Mouse (Mus musculus) hindbrain, embryonic 13.5 days (tissue): ENCODE measurements at regions not wholly inside any gene's neighbourhood (a gene's known extent, or its start where the extent isn't known, plus 50 kb on each side); places are given as distances from the start of the nearest gene placed in this dataset.

Source experiments
- ATAC-seq: fragments of 200-750 bp; cut with Nextera tagmentation; 2 replicates; pipeline ENCODE4 v1.8.0; 2017; ENCODE audit warnings: moderate TSS enrichment; ENCODE audit not compliant: low FRiP score
- H3K27ac ChIP-seq: fragments of 300-500 bp; sonication (generic); 2 replicates; pipeline ENCODE4 v1.5.1; 2015; ENCODE audit warnings: inconsistent platforms, mild to moderate bottlenecking, moderate library complexity
- H3K27me3 ChIP-seq: fragments of 300-500 bp; sonication (generic); 2 replicates; pipeline ENCODE4 v1.6.1; 2015; ENCODE audit warnings: mild to moderate bottlenecking, inconsistent platforms
- H3K36me3 ChIP-seq: fragments of 300-500 bp; sonication (generic); 2 replicates; pipeline ENCODE4 v1.6.1; 2015; ENCODE audit warnings: mild to moderate bottlenecking, inconsistent platforms
- H3K4me1 ChIP-seq: fragments of 300-500 bp; sonication (generic); replicated peaks from 2 replicates; pipeline ENCODE4 v1.6.1; 2015; ENCODE audit warnings: inconsistent platforms
- H3K4me2 ChIP-seq: fragments of 300-500 bp; sonication (generic); 2 replicates; pipeline ENCODE4 v1.6.1; 2015; ENCODE audit warnings: inconsistent platforms, mild to moderate bottlenecking, moderate library complexity
- H3K4me3 ChIP-seq: fragments of 300-500 bp; sonication (generic); 2 replicates; pipeline ENCODE4 v1.5.1; 2015; ENCODE audit warnings: mild to moderate bottlenecking, inconsistent platforms
- H3K9ac ChIP-seq: fragments of 300-500 bp; sonication (generic); 2 replicates; pipeline ENCODE4 v1.6.1; 2015; ENCODE audit warnings: mild to moderate bottlenecking, inconsistent platforms
- H3K9me3 ChIP-seq: fragments of 300-500 bp; sonication (generic); 2 replicates; pipeline ENCODE4 v1.6.1; 2016; ENCODE audit warnings: inconsistent platforms
- WGBS: fragments of 180-500 bp; shearing (Covaris S2); methylation state at CpG from one replicate; pipeline ENCODE4 v1.1.7; 2015; 5-methylcytosine and 5-hydroxymethylcytosine counted together

DNA sequence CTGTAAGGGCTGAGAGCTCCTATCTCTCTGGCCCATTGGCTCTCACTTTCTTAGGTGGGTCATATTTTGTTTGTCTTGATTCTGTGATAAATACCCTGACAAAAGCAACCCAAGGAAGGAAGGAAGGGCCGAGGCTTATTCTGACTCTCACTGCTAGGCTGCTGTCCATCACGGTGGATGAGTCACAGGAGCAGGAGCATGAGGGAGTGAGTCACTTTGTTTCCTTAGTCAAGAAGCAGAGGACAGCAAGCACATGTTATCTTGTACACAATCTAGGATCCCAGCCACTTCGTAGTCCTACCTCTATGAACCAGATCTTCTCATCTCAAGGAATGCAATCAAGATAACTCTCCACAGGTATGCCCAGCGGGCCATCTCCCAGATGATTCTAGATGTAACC, 69.9 kb downstream of the Atp6v1g3 start:
- H3K4me2 ChIP-seq = no peak overlapping the region
- no peak overlapping the region for H3K4me3 ChIP-seq
- 88% methylated on average over 4 of the region's 4 CpGs for WGBS
- no peak overlapping the region for H3K9ac ChIP-seq
- no peaks in the 10 kb centered on the region for H3K4me1 ChIP-seq
- H3K27ac ChIP-seq = no peak overlapping the region
- no peaks in the 10 kb centered on the region for H3K9me3 ChIP-seq
- no peaks in the 10 kb centered on the region for H3K36me3 ChIP-seq
- no peak for ATAC-seq
- H3K27me3 ChIP-seq = no peaks in the 10 kb centered on the region

DNA sequence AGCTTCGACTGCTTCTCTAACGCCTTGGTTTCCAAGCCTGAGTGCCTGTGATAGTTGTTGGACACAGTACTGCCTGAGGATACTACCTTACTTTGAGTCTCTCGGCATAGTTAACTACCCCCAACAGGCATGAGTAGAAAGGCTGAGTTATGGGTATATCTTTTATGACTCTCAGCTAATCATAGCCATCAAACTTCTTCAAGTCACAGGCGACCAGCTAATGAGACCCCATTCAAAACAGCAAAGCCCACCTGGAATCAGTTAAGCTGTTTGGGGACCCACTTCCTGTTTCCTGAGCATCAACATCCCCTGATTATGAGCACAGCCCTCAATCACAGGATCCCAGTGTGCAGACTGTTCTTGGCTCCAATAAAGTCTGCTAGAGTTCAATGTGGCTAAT, 71.4 kb downstream of the Atp6v1g3 start:
- H3K36me3 ChIP-seq = no peaks in the 10 kb centered on the region
- H3K9me3 ChIP-seq = no peaks in the 10 kb centered on the region
- H3K4me1 ChIP-seq = no peaks in the 10 kb centered on the region
- no peaks in the 10 kb centered on the region for H3K27me3 ChIP-seq
- H3K4me2 ChIP-seq = no peak overlapping the region
- ATAC-seq = no peak
- H3K9ac ChIP-seq = no peak overlapping the region
- no peak overlapping the region for H3K27ac ChIP-seq
- no peak overlapping the region for H3K4me3 ChIP-seq
- WGBS = 95% methylated on average over 4 of the region's 4 CpGs

DNA sequence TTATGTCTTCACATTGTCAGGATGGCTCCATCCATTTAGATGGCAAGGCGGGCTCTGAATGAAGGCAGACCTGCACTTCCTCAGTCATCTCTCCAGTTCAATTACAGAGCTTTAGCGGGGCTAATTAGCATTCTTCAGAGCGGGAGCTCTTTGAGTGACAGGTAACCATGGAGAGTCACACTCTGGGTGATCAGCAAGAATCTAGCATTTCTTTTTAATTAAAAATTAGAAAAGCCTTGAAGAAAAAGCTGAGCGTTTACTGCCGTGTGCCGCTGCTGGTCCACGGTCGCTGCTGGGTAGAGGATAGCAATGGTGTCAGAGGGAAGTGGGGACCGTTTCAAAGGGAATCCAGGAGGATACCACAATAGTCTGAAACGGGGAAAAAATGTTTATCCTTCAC, 72.5 kb downstream of the Atp6v1g3 start:
- H3K9ac ChIP-seq = peak overlapping the region; percentile 30; the same call in 1 of the 2 replicates
- H3K9me3 ChIP-seq = no peaks in the 10 kb centered on the region
- no peaks in the 10 kb centered on the region for H3K36me3 ChIP-seq
- H3K27ac ChIP-seq = peak overlapping the region; percentile 36; the same call in 1 of the 2 replicates
- 27% methylated on average over 10 of the region's 10 CpGs for WGBS
- no peaks in the 10 kb centered on the region for H3K27me3 ChIP-seq
- H3K4me1 ChIP-seq = no peaks in the 10 kb centered on the region
- H3K4me3 ChIP-seq = peak overlapping the region; percentile 15; the same call in 1 of the 2 replicates
- ATAC-seq = peak; percentile 88
- peak overlapping the region; percentile 41 for H3K4me2 ChIP-seq

DNA sequence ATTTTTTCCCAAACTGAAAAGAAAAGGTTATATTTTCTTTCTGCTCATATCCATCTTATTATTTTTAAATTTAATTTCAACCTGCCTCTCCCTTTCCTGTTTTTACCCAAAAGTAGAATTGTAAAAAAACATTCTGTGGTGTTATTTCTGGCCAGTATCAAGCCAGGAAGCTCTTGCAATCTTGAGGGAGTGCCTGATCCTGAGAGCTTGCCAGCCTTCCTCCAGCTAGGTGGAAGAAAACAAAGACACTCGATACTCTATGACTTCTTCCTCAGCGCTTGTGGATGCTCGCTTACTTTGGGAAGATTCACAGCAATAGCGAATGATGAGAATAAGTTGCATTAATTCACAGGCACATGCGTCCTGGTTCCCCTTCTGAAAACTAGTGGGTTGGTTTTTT, 73.4 kb downstream of the Atp6v1g3 start:
- H3K27ac ChIP-seq = no peak overlapping the region
- 78% methylated on average over 5 of the region's 5 CpGs for whole genome bisulfite sequencing
- H3K4me3 ChIP-seq = no peak overlapping the region
- H3K9me3 ChIP-seq = no peaks in the 10 kb centered on the region
- H3K36me3 ChIP-seq = no peaks in the 10 kb centered on the region
- H3K4me1 ChIP-seq = no peaks in the 10 kb centered on the region
- H3K4me2 ChIP-seq = no peak overlapping the region
- no peak for ATAC-seq
- no peak overlapping the region for H3K9ac ChIP-seq
- no peaks in the 10 kb centered on the region for H3K27me3 ChIP-seq

DNA sequence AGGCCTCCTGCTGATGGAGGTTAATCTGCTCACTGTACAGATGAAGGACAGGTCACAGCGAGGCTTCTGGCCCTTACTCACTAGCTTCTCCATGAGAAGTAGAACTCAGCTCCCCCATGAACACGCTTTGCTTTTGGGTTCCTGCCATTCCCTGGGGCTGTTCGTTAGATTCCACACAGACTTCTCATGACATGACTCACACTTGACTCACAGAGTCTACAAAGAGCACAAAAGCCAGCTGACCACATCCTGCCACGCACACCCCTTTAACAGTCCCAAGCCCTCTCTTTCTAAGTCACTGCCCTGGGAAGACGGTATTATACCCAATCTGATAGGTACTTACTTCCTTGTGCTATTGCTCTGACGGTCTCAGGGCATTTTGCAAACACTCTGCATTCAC, 74.9 kb downstream of the Atp6v1g3 start:
- Histone ChIP-seq H3K4me1 (no peaks in the 10 kb centered on the region), H3K27ac (no peak overlapping the region), H3K36me3 (no peaks in the 10 kb centered on the region), H3K27me3 (no peaks in the 10 kb centered on the region), H3K9ac (no peak overlapping the region), H3K4me3 (no peak overlapping the region), H3K9me3 (no peaks in the 10 kb centered on the region), H3K4me2 (no peak overlapping the region)
- 68% methylated on average over 6 of the region's 6 CpGs for WGBS
- no peak for ATAC-seq

DNA sequence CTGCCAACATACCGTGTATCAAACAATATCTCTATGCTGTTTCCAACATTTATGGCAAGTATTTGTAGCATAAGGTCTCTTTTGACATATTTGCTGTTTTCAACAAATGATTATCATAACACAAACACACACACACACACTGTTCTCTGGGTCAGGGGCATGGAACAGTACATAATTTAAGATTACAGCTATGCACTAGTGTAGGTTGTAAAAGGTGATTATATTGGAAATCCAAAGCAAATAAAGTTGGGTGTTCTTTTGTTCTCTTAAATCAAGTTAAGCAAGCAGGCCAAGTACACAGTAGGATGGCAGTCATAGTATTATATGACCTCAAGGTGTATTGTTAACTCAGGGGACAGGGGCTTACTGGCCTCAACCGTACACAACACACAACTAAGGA, 75.6 kb downstream of the Atp6v1g3 start:
- Histone ChIP-seq H3K4me2 (no peak overlapping the region), H3K36me3 (no peaks in the 10 kb centered on the region), H3K4me1 (no peaks in the 10 kb centered on the region), H3K4me3 (no peak overlapping the region), H3K27ac (no peak overlapping the region), H3K9me3 (no peaks in the 10 kb centered on the region), H3K27me3 (no peaks in the 10 kb centered on the region), H3K9ac (no peak overlapping the region)
- ATAC-seq = no peak
- WGBS = 87% methylated on average over 2 of the region's 2 CpGs

DNA sequence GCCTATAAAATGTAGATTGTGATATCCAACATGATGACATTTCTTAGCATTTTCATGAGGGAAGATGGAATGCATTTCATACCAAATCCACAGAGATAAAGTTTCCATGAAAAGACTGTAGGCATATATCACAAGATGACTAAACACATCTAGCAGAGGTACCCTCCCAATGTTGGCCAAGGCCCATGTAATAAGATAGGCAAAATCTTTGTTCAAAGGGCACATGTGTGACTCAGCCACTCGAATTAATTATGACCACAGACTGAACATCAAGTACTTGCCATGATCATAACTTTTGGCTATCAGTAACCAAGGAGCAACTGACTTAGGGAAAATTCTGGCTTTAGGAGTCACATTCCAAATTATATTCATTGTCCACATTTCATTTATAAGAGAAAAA, 82.9 kb downstream of the Atp6v1g3 start:
- H3K27ac ChIP-seq = no peak overlapping the region
- no peak overlapping the region for H3K4me3 ChIP-seq
- H3K9me3 ChIP-seq = no peaks in the 10 kb centered on the region
- no peak overlapping the region for H3K9ac ChIP-seq
- H3K4me2 ChIP-seq = no peak overlapping the region
- WGBS = 79% methylated on average over 1 of the region's 1 CpGs
- no peak for ATAC-seq
- H3K36me3 ChIP-seq = no peaks in the 10 kb centered on the region
- H3K27me3 ChIP-seq = no peaks in the 10 kb centered on the region
- H3K4me1 ChIP-seq = no peaks in the 10 kb centered on the region

DNA sequence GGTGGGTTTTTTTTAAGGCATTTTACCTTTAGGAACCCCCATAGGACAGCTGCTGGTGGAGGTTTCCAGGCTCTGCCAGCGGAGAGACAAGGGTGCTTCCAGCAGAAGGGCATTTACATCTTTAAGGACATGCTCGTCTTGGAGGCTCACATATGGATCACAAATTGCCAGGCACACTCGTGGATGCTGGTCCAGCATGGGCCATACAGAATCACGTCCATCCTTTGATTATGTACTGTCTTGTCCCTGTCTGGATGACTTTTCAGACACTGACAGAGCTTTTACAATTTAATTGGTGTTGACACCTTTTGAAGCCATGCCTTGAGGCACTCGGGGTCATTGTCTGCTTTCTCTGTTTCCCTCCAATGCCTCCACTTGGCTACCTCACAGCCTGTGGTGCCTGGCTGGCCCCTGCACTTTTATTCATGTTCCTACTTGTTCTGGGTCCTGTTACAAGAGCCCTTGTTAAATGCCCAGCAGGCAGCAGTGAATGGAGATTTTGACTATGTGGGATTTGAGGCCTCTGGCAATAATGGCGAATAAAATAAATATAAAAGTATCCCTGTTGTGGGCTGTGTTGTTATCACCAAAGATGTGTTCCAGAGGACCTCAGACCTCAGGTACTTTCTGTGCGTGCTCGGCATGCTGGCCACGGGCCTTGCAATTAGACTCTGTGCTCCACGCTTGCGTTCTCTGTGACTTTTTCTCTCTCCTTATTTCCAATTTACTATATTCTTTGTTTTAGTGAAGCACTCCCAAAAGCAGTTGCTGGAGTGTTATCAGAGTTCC, 89.3 kb downstream of the Atp6v1g3 start:
- Histone ChIP-seq H3K4me3 (no peak overlapping the region), H3K4me1 (0 out of 2 replicates have a peak, but pooled peaks cover 2% of the 10 kb centered on the region), H3K4me2 (no peak overlapping the region), H3K36me3 (no peaks in the 10 kb centered on the region), H3K27me3 (no peaks in the 10 kb centered on the region), H3K27ac (no peak overlapping the region), H3K9me3 (no peaks in the 10 kb centered on the region), H3K9ac (no peak overlapping the region)
- 61% methylated on average over 11 of the region's 11 CpGs for WGBS
- ATAC-seq = no peak

DNA sequence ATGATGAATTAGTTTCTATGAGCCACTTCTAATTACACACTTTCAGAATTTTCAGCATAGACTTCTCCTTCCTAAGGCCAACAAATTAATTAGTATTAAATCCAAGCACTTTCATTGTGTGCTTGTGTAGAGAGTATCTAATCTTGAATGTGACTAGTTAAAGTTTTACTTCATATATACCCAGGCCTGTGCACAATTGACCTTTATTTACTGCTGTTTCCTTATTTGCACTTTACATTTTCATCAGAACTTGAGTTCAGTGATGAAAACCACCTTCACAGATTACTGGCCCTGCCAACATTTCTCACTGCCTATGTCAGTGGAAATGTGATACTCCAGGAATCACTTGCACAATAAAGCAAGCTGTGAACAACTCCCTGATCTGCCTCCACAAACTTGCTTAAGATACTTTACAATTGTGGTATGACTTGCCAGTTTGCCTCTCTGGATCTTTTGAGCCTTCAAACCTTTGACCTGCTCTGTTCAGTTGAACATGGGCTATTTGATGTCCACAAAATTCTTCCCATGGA, 96.5 kb downstream of the Atp6v1g3 start:
- H3K9me3 ChIP-seq = no peaks in the 10 kb centered on the region
- no peaks in the 10 kb centered on the region for H3K36me3 ChIP-seq
- H3K27ac ChIP-seq = no peak overlapping the region
- H3K4me3 ChIP-seq = no peak overlapping the region
- H3K4me1 ChIP-seq = no peaks in the 10 kb centered on the region
- H3K4me2 ChIP-seq = no peak overlapping the region
- ATAC-seq = no peak
- H3K9ac ChIP-seq = no peak overlapping the region
- no peaks in the 10 kb centered on the region for H3K27me3 ChIP-seq

DNA sequence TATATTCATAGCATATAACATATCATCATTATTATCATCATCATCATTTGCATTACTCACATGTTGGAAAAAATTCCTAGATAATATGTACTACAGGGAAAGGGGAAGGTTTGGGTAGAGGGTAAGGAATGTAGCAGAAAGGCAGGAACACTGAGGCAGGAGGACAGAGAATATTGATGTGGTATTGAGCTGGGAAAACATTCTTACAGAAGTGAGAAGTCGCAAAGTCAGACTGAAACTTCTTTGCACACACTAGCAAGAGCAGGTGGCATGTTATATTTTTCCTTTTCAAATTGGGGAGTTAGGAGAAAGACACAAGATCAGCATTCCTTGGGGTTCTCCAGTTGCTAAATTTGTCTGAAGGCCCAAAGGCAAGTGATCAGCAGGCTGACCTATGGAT, 97.9 kb downstream of the Atp6v1g3 start:
- H3K36me3 ChIP-seq = no peaks in the 10 kb centered on the region
- H3K4me1 ChIP-seq = no peaks in the 10 kb centered on the region
- no peak for ATAC-seq
- H3K27me3 ChIP-seq = no peaks in the 10 kb centered on the region
- 97% methylated on average over 1 of the region's 1 CpGs for WGBS
- no peak overlapping the region for H3K27ac ChIP-seq
- H3K4me2 ChIP-seq = no peak overlapping the region
- no peaks in the 10 kb centered on the region for H3K9me3 ChIP-seq
- no peak overlapping the region for H3K4me3 ChIP-seq
- no peak overlapping the region for H3K9ac ChIP-seq

DNA sequence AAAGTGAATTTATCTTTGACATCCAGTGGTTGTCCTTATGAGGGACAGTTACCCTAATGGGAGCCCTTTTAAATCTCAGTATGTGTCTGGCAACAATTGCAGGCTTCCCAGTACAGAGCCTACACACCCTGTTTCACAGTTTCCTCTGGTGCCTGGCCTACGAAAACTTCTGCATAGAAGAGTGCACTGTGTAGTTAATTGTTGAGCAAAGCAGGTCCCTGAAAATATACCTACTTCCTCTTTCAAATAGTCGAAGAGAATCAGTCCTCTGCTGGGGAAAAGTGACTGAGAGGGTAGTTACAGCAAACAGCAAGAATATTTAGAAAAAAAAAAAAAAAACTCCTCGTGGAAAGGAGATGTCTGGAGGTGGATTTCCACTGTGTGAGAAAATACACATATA, 110.6 kb downstream of the Atp6v1g3 start:
- H3K4me2 ChIP-seq = no peak overlapping the region
- no peaks in the 10 kb centered on the region for H3K9me3 ChIP-seq
- no peak overlapping the region for H3K9ac ChIP-seq
- H3K27me3 ChIP-seq = no peaks in the 10 kb centered on the region
- H3K36me3 ChIP-seq = no peaks in the 10 kb centered on the region
- WGBS = 80% methylated on average over 3 of the region's 3 CpGs
- peaks cover 19% of the 10 kb centered on the region for H3K4me1 ChIP-seq
- H3K4me3 ChIP-seq = no peak overlapping the region
- no peak for ATAC-seq
- H3K27ac ChIP-seq = no peak overlapping the region

DNA sequence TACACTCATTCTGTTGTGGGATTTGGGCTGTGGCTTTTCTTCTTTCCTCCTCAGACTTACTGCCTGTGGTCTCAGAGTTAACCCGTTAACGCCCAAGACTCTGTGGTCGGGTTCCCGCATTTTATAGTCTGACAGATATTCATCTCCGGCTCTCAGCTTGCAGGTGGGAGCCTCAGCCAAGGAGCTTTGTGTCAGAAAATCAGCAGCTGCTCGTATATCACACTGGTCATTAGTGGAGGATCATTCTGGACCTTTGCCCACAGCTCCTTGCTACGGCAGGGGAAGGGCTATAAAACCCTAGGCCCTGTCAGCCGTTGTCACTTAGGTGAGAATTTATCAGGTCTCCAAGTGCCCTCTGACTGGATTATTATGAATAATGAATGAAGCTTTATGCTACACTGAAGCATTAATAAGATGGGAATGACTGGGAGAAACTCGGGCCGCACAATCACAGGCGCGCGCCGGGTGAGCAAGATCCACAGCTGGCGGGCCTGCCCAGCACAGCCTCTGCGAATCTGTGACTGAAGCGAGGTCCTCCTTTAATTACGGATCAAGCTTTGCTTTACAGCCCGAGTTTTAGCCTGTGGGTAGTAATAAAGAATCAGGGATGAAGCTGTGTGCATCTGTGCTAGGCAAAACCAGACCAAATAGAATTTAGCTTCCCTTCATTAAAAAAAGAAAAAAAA, 111.8 kb downstream of the Atp6v1g3 start:
- peak; percentile 91 for ATAC-seq
- peak overlapping the region; percentile 8; the same call in 1 of the 2 replicates for H3K4me3 ChIP-seq

More for the DNA sequence above, 111.8 kb downstream of the Atp6v1g3 start:
- Histone ChIP-seq H3K4me1 (peaks cover 19% of the 10 kb centered on the region), H3K36me3 (no peaks in the 10 kb centered on the region), H3K27me3 (no peaks in the 10 kb centered on the region), H3K27ac (peak overlapping the region; percentile 78), H3K9ac (peak overlapping the region; percentile 46; the same call in 1 of the 2 replicates), H3K4me2 (peak overlapping the region; percentile 47), H3K9me3 (no peaks in the 10 kb centered on the region)
- WGBS = 28% methylated on average over 19 of the region's 19 CpGs
